Mouse (Mus musculus) right cerebral cortex, adult 18-20 months (tissue): Measurements from ENCODE around the gene Tmed2.
"Not testable (repeated sequence)": the region's sequence is repeated elsewhere in the genome, so short reads cannot be mapped to it uniquely, and the experiment has no call there.

Experiments
- DNase-seq: peaks from one replicate; pipeline ENCODE4 v3.0.0; 2022; ENCODE audit warnings: mixed read lengths

The Tmed2 gene

GRCm38 (mm10) chr5:124582515-124582914 lies 42.0 kb downstream of the Tmed2 start:
- DNase-seq = no peak

GRCm38 (mm10) chr5:124592768-124593167 lies 52.3 kb downstream of the Tmed2 start:
- peak; percentile 13 for DNase-seq

GRCm38 (mm10) chr5:124598224-124599174 lies 58.0 kb downstream of the Tmed2 start:
- peak; percentile 97 for DNase-seq

- not testable (repeated sequence) for DNase-seq
Observed at GRCm38 (mm10) chr5:124599726-124600125, 59.2 kb downstream of the Tmed2 start.
